Mouse (Mus musculus): ENCODE measurements around the gene Bcor. TPM values are rescaled to one million over a fixed set of nuclear protein-coding genes. Genes with fewer than 3 reads are reported as not detected.

The Bcor gene
- polyA plus RNA-seq, 1 experiment from 2014 or later: 13.0 TPM

DNA sequence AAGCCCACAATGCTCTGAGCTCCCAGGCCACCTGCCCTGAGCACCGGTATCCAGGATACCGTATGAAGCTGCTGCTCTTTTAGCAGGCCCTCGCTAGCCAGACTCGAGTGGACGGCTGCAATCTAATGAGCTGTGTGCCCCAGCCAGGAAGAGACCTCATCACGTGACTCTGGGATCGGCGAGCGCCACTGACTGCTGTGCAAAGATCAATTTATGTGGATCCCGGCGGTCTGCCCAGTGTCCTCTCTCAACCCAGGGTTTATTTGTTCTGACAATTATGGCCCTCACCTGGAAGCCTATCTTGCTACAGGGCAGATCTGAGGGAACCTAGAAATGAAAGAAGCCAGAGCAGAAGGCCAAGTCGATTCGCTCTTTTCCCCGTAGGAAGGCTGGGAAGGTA is 116.8 kb downstream of the Bcor start:
- no peak for ATAC-seq (ENCODE audit: low FRiP score, low read depth)
- no peaks in the 10 kb centered on the region for H3K9me3 ChIP-seq
- no peaks in the 10 kb centered on the region for H3K27me3 ChIP-seq
- H3K4me2 ChIP-seq: no peak overlapping the region
- H3K27ac ChIP-seq (replicated peaks): no peak overlapping the region
- H3K9ac ChIP-seq: no peak overlapping the region
- 61% methylated on average over 14 of the region's 14 CpGs for WGBS
- 0 out of 2 replicates have a peak, but pooled peaks cover 8% of the 10 kb centered on the region for H3K36me3 ChIP-seq
- no peak overlapping the region for H3K4me3 ChIP-seq
- peaks cover 16% of the 10 kb centered on the region for H3K4me1 ChIP-seq (replicated peaks)

DNA sequence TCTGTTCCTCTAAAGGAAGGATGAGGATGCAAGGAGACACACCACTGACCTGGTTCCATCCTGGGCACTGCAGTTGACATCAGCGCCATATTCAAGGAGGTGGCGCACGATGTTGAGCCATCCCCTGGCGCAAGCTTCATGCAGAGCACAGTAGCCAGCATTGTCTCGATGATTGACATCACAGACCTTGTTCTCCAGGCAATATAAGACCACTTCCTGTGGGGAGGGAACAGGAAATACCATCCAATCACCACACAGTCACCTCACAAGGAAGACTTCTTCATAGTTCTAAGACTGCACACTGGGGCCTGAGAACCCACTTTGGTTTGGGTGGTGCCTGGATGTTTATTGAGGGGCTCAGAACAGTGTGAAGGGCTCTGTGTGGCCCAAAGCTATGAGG is 118.7 kb downstream of the Bcor start:
- Histone ChIP-seq H3K9me3 (no peaks in the 10 kb centered on the region), H3K4me1 (replicated peaks) (0 out of 2 replicates have a peak, but pooled peaks cover 4% of the 10 kb centered on the region), H3K4me3 (no peak overlapping the region), H3K9ac (no peak overlapping the region), H3K4me2 (no peak overlapping the region), H3K36me3 (0 out of 2 replicates have a peak, but pooled peaks cover 17% of the 10 kb centered on the region), H3K27me3 (no peaks in the 10 kb centered on the region), H3K27ac (replicated peaks) (no peak overlapping the region)
- ATAC-seq (ENCODE audit: low FRiP score, low read depth): no peak
- 94% methylated on average over 5 of the region's 5 CpGs for WGBS

DNA sequence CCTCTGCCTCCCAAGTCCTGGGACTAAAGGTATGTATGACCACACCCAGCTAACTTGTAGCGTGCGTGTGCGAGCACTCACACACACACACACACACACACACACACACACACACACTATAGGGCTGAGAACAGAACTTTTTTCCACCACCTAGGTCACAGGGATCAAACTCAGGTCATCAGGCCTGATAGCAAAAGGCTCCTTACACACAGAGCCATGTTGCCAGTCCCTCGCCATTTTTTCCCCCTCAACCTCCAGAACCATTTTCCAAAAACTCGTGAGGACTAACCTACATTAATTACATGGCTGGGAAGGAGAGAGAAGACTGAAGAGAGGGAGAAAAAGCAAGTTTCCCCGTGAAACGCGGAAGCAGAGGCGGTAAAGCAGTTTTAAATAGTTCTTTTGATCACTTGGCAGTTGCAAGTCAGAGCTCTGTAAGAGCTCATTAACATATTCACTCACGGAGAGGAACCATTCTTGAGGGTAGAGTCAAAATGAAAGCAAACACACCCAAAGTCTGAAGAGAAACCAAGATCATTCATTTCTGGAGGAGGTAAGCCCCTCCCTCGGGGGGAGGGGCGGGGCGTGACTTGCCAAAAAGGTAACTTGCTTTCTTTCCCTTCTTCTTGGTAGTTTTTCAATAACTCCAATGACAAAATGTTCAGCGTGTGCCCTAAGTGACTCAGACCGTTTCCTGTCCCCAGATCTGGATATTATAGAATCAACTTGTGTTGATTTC is 145.3 kb downstream of the Bcor start:
- Histone ChIP-seq H3K4me1 (replicated peaks) (no peaks in the 10 kb centered on the region), H3K9me3 (no peaks in the 10 kb centered on the region), H3K9ac (no peak overlapping the region), H3K4me2 (no peak overlapping the region), H3K4me3 (no peak overlapping the region), H3K36me3 (no peaks in the 10 kb centered on the region), H3K27ac (replicated peaks) (no peak overlapping the region), H3K27me3 (peaks cover 4% of the 10 kb centered on the region; the same call in 1 of the 2 replicates)
- 48% methylated on average over 15 of the region's 15 CpGs for WGBS
- ATAC-seq (ENCODE audit: low FRiP score, low read depth): no peak

DNA sequence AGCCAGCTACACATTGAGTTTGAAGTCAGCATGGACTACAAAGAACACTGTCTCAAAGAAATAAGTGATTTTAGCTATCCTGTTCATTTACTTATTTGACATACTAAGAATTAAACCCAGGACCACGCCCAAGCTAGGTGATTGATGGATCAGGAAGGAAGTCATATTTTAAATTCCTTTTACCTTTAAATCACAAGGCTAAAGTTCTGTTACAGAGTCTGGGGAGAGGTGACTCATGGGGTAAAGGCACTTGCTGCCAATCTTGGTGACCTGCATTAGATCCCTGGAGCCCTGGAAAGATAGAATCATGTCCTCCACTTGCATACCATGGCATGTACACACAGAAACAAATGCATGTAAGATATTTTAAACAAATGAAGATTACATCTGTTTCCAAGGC is 149.5 kb downstream of the Bcor start:
- Histone ChIP-seq H3K9ac (no peak overlapping the region), H3K4me2 (no peak overlapping the region), H3K9me3 (no peaks in the 10 kb centered on the region), H3K4me1 (replicated peaks) (peaks cover 14% of the 10 kb centered on the region), H3K27me3 (peaks cover 21% of the 10 kb centered on the region), H3K36me3 (no peaks in the 10 kb centered on the region), H3K27ac (replicated peaks) (no peak overlapping the region), H3K4me3 (no peak overlapping the region)
- no peak for ATAC-seq (ENCODE audit: low FRiP score, low read depth)
- 90% methylated on average over 1 of the region's 1 CpGs for WGBS

DNA sequence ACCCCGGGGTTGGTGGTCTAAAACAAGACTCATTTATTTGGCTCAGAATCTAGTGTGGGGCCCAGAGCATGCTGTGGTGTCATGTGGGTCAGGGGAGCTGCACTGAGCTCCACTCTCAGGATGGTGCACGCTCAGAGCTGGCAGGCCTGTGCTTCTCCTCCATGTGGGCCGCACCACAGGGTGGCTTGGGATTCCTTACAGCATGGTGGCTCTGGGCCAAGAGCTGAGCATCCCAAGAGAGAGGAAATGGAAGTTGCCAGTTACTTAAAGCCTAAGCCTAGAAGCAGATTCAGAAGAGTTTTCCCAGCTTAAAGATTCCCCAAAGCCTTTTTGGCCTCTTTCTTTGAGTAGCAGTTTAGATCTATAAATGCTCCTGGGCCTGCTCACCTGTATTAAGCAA is 151.1 kb downstream of the Bcor start:
- H3K4me2 ChIP-seq: no peak overlapping the region
- H3K9me3 ChIP-seq: no peaks in the 10 kb centered on the region
- H3K27me3 ChIP-seq: peaks cover 29% of the 10 kb centered on the region
- peaks cover 30% of the 10 kb centered on the region for H3K4me1 ChIP-seq (replicated peaks)
- no peak for ATAC-seq (ENCODE audit: low FRiP score, low read depth)
- H3K9ac ChIP-seq: no peak overlapping the region
- 30% methylated on average over 3 of the region's 3 CpGs for WGBS
- H3K4me3 ChIP-seq: no peak overlapping the region
- no peak overlapping the region for H3K27ac ChIP-seq (replicated peaks)
- H3K36me3 ChIP-seq: no peaks in the 10 kb centered on the region

DNA sequence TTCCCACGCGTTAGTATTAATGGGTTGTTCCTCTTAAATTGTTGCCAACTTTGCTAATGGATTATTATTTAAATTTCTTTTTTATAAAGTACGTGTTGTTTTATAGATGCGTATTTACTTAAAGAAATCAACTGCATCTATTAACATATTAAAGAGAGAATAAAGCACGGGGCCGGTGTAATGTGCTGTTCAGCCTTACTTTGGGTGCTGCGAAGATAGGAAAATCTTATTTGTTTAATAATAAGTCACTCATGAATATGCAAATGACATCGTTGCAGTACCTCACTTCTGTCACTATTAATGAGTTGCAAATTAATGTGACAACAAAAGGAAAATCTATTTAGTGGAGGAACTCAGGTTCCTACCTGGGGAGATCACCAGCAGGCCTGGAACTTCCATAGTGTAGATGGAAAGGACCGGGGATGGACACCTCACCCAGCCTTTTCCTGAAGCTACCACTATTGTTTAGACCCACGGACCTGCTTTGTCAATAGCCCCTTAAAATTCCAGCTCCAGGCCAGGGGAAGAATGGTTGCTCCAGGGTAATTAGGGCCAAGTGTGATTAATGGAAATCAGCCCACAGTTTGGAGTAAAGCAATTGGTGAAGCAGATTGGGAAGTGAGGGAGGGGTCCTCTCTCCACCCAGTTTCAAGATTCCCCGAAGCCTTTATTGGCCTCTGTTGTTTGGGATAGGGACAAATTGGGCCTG is 152.2 kb downstream of the Bcor start:
- no peaks in the 10 kb centered on the region for H3K36me3 ChIP-seq
- no peak overlapping the region for H3K9ac ChIP-seq
- no peak overlapping the region for H3K4me3 ChIP-seq
- peak overlapping the region; percentile 73 for H3K4me2 ChIP-seq
- peaks cover 35% of the 10 kb centered on the region for H3K4me1 ChIP-seq (replicated peaks)
- 14% methylated on average over 11 of the region's 11 CpGs for WGBS
- ATAC-seq (ENCODE audit: low FRiP score, low read depth): no peak
- peaks cover 29% of the 10 kb centered on the region for H3K27me3 ChIP-seq
- no peaks in the 10 kb centered on the region for H3K9me3 ChIP-seq
- no peak overlapping the region for H3K27ac ChIP-seq (replicated peaks)

DNA sequence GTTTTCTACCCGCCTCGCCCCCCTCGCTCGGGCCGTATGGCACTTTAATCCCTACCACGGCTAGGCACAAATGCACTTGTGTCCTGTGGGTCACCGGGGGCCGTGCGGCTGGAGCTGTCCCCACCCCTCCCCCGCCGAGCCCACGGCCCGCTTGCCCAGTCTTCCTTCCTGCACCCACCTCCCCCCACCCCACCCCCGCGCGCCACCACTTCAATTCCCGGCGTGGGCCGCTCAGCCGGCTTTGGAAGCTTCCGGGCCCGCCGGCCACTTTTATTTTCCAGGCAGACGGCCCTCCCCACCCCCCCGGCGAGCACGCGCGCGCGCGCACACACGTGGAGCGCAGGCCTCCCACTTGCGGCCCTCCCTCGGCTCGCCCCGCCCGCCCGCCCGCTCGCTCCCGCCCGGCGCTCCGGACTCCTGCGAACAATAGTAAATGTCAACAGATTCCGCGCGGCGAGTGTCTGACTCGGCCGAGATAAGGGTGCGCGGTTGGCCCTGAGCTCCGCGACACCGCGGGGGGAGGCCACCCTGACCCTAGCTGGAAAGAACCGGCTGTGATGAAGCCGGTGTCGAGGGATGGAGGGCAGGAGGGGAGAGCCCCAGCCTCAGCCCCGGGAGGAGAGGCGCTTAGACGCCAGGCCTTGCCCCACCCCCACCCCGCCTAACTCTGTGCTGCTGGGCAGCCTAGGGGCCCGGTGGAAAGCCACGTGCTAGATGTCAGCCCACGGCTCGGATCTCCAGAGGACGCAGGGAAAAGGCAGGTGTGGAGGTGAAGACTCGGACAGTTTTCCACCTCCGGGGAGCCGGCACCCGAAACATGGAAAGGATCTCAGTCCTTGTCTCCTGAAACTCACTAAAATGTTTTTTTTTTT is 153.0 kb downstream of the Bcor start:
- Histone ChIP-seq H3K4me2 (peak overlapping the region; percentile 73), H3K9ac (peak overlapping the region; percentile 58), H3K27me3 (peaks cover 29% of the 10 kb centered on the region), H3K36me3 (no peaks in the 10 kb centered on the region), H3K9me3 (no peaks in the 10 kb centered on the region), H3K4me1 (replicated peaks) (peaks cover 38% of the 10 kb centered on the region), H3K4me3 (peak overlapping the region; percentile 45), H3K27ac (replicated peaks) (peak overlapping the region; percentile 85)
- WGBS: 9% methylated on average over 58 of the region's 75 CpGs
- peak; percentile 73 for ATAC-seq (ENCODE audit: low FRiP score, low read depth)

DNA sequence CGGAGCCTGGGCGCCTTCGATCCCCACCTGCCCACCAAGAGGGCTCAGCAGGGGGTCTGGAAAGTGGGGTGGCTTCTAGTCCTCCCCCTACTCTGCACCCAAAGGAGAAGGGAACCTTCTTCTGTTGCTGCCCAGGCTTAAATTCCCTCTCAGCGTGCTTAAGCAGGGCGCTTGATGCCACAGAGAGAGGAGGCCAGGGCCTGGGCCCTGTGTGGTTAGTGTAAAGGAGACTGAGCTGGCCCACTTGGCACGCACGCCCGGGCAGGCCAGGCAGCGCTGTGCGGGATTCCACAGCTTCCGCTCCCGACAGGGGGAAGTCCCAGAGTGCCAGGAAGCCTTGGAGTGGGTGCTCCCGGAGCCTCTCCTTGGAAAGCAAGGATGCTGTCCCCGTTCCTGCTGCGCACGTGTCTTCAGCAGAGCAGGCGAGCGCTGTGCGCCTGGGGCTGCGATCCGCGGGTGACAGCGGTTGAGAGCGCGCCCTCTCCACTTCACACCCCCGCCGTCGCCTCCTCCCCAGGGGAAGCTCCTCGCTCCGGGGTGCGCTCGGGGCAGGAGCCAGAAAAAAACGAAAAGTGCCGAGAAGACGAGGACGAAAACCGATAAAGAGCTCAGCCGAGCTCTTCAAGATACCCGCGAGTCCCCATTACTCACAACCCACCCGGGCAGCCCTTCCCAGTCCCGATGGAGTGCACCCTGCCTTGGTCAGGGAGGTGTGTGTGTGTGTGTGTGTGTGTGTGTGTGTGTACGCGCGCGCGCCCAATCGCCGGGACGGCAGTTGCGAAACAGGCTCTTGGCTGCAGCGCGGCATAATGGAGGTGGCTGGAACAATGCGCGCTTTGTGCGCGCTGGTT is 153.9 kb downstream of the Bcor start:
- peak overlapping the region; percentile 85 for H3K27ac ChIP-seq (replicated peaks)
- peaks cover 32% of the 10 kb centered on the region for H3K27me3 ChIP-seq
- H3K4me3 ChIP-seq: peak overlapping the region; percentile 45
- peak; percentile 64 for ATAC-seq (ENCODE audit: low FRiP score, low read depth)
- 2% methylated on average over 46 of the region's 57 CpGs for WGBS
- peak overlapping the region; percentile 73 for H3K4me2 ChIP-seq
- no peaks in the 10 kb centered on the region for H3K36me3 ChIP-seq
- peaks cover 42% of the 10 kb centered on the region for H3K4me1 ChIP-seq (replicated peaks)
- H3K9me3 ChIP-seq: no peaks in the 10 kb centered on the region
- H3K9ac ChIP-seq: peak overlapping the region; percentile 58

DNA sequence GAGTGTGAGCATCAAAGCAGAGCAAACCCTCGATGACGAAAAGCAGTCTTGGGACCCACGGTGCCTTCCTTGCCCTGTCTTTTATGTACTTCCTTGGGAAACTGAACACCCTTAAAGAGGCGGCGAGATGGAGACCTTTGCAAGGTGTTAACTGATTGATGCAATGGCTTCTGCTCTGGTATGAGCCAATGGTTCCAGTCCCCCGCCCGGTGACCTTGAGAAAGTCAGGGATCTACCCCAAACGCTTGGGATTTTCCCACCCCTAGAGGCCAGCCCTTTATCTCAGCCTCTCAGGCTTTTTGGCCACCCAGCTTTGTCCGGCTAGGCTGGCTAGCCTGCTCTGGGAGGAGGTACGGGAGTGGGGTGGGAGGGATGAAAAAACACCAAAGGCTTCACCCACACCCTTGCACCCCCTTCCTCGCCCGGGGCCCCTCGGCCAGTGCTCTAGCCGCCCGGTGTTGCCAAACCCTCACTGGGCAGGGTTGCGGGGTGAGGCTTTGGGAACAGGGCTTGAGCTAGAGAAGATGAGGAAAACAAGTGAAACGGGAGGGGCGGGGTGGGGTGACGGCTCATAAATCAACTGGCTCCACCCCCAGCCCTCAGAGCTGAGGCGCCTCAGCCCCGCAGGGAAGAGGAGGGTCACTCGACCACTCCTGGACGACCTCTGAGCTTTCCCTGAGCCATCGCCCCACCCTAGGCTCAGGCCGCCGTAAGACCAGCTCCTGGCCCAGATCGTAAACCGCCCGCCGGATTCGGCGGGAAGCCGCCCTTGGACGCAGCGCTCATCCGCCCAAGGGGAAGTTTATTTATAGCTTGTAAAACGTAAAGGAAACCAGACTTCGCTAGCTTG is 154.7 kb downstream of the Bcor start:
- Histone ChIP-seq H3K4me2 (peak overlapping the region; percentile 73), H3K27me3 (peaks cover 35% of the 10 kb centered on the region), H3K9ac (no peak overlapping the region), H3K36me3 (no peaks in the 10 kb centered on the region), H3K4me1 (replicated peaks) (peaks cover 50% of the 10 kb centered on the region), H3K4me3 (peak overlapping the region; percentile 45), H3K27ac (replicated peaks) (peak overlapping the region; percentile 85), H3K9me3 (no peaks in the 10 kb centered on the region)
- no peak for ATAC-seq (ENCODE audit: low FRiP score, low read depth)
- WGBS: 9% methylated on average over 37 of the region's 38 CpGs

DNA sequence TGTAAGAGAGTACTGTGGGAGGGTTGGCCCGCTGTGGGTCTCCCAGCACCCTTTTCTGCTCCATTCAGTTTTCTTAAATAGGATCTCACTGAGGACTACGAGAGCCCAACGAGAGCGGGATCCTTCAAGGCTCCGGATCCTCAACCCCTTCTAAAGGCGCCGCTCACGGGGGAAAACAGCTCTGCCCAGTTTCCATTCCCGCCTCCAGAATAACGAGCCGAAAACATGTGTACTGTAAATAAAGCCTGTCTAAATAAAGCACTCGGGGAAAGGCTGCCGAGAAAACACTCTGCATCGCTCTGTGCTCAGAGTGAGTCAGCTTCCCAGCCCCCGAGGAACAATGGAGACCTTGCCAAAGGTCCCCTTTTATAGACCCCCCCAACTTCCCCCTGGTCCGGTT is 155.7 kb downstream of the Bcor start:
- Histone ChIP-seq H3K4me2 (no peak overlapping the region), H3K9ac (no peak overlapping the region), H3K9me3 (no peaks in the 10 kb centered on the region), H3K27me3 (peaks cover 43% of the 10 kb centered on the region), H3K36me3 (no peaks in the 10 kb centered on the region), H3K4me1 (replicated peaks) (peaks cover 60% of the 10 kb centered on the region), H3K27ac (replicated peaks) (0 out of 2 replicates have a peak overlapping the region, but pooled peaks have one; percentile 34), H3K4me3 (no peak overlapping the region)
- ATAC-seq (ENCODE audit: low FRiP score, low read depth): no peak
- 11% methylated on average over 16 of the region's 16 CpGs for WGBS

Measured in hindbrain, embryonic 15.5 days (tissue).